Mouse (Mus musculus) brain, embryonic 14.5 days (tissue): Measurements from ENCODE around the gene Zfp772.
A peak's percentile ranks its signal among the peaks of the same experiment; 100 is the strongest.

Experiments used
- CTCF ChIP-seq: fragments of 200-500 bp; IDR thresholded peaks from 2 replicates; pipeline ENCODE4 v1.5.1; 2012; ENCODE audit warnings: inconsistent platforms, mild to moderate bottlenecking, moderate library complexity, borderline replicate concordance; ENCODE audit not compliant: insufficient read depth, insufficient read length; ENCODE audit errors: extremely low read depth
- POLR2A ChIP-seq: fragments of 200-500 bp; IDR thresholded peaks from 2 replicates; pipeline ENCODE4 v1.6.1; 2012; ENCODE audit warnings: mild to moderate bottlenecking, inconsistent platforms, borderline replicate concordance; ENCODE audit not compliant: poor library complexity, insufficient read depth, insufficient read length, severe bottlenecking; ENCODE audit errors: extremely low read depth

GRCm38 (mm10) chr7:7188191-7188942 lies 21.4 kb downstream of the Zfp772 start:
- peak; percentile 85 for TF ChIP-seq CTCF
- no peak for TF ChIP-seq POLR2A
